Mouse (Mus musculus) spleen, postnatal 4 days (tissue): Measurements from ENCODE around the gene Abca9.

Experiments used
- DNase-seq, 2 experiments: peaks; one replicate each; pipeline ENCODE4 v3.0.0; 2022; ENCODE audit warnings: low spot score in 2 of 2

Abca9 gene

GRCm38 (mm10) chr11:110167459-110168251 lies at the start of gene Abca9:
Gene Abca9 (minus strand): TSS chr11:110168196.
- DNase-seq, result no peak

- no peak for DNase-seq
Measured at GRCm38 (mm10) chr11:110217118-110217517, 49.1 kb upstream of the Abca9 start.

GRCm38 (mm10) chr11:110203930-110204329 lies 35.9 kb upstream of the Abca9 start:
- no peak for DNase-seq

- DNase-seq, result no peak
Measured at GRCm38 (mm10) chr11:110198882-110199281, 30.9 kb upstream of the Abca9 start.

- DNase-seq, result no peak
Measured at GRCm38 (mm10) chr11:110196561-110197306, 28.7 kb upstream of the Abca9 start.

GRCm38 (mm10) chr11:110195310-110195709 lies 27.3 kb upstream of the Abca9 start:
- DNase-seq, result no peak

- DNase-seq, result no peak
Measured at GRCm38 (mm10) chr11:110171212-110171611, 3.2 kb upstream of the Abca9 start.

- no peak for DNase-seq
Measured at GRCm38 (mm10) chr11:110165822-110166221, 2.2 kb downstream of the Abca9 start.

GRCm38 (mm10) chr11:110165409-110165808 lies 2.6 kb downstream of the Abca9 start:
- DNase-seq, result no peak

- DNase-seq, result no peak
Measured at GRCm38 (mm10) chr11:110157059-110157458, 10.9 kb downstream of the Abca9 start.

- DNase-seq, result no peak
Measured at GRCm38 (mm10) chr11:110155985-110156384, 12.0 kb downstream of the Abca9 start.

GRCm38 (mm10) chr11:110147640-110148039 lies 20.4 kb downstream of the Abca9 start:
- no peak for DNase-seq

- no peak for DNase-seq
Measured at GRCm38 (mm10) chr11:110145421-110145820, 22.6 kb downstream of the Abca9 start.

GRCm38 (mm10) chr11:110130760-110131159 lies 37.2 kb downstream of the Abca9 start:
- no peak for DNase-seq

- no peak for DNase-seq
Measured at GRCm38 (mm10) chr11:110111137-110111536, 56.9 kb downstream of the Abca9 start.

GRCm38 (mm10) chr11:110101437-110101836 lies 66.6 kb downstream of the Abca9 start:
- no peak for DNase-seq

- DNase-seq, result no peak
Measured at GRCm38 (mm10) chr11:110098901-110099300, 69.1 kb downstream of the Abca9 start.

GRCm38 (mm10) chr11:110097465-110097864 lies 70.5 kb downstream of the Abca9 start:
- DNase-seq, result no peak

GRCm38 (mm10) chr11:110095858-110096257 lies 72.1 kb downstream of the Abca9 start, which contains the start of gene Abca8a:
Gene Abca8a (minus strand): TSS chr11:110095978.
- DNase-seq, result no peak

GRCm38 (mm10) chr11:110094846-110095380 lies 73.1 kb downstream of the Abca9 start:
- DNase-seq, result no peak

- DNase-seq, result no peak
Measured at GRCm38 (mm10) chr11:110094236-110094635, 73.8 kb downstream of the Abca9 start.

GRCm38 (mm10) chr11:110091328-110091727 lies 76.7 kb downstream of the Abca9 start:
- no peak for DNase-seq

- no peak for DNase-seq
Measured at GRCm38 (mm10) chr11:110072158-110072557, 95.8 kb downstream of the Abca9 start.
